Mouse (Mus musculus): ENCODE results near the gene Cmss1.

- TF ChIP-seq POLR2A (IDR thresholded peaks at IDR 0.05; ENCODE audit: borderline replicate concordance, control insufficient read depth, low read depth, low read length): no peak
- TF ChIP-seq CTCF (IDR thresholded peaks at IDR 0.05; ENCODE audit: control insufficient read depth, insufficient read depth, low read length): no peak
Observed at GRCm38 (mm10) chr16:57269751-57270150, 336.9 kb downstream of the Cmss1 start.

Measured in bone marrow, adult 2 months (tissue).